Mouse (Mus musculus) neutrophil, adult 5-6 weeks (primary cell): ENCODE data around the gene Lyg2. TPM values are rescaled to one million over a fixed set of nuclear protein-coding genes. Genes with fewer than 3 reads are reported as not detected.

Source experiments
- ATAC-seq: fragments of 151-379, 151-347 bp; 2 replicates; pipeline ENCODE4 v1.8.0; 2017; ENCODE audit warnings: mild to moderate bottlenecking, moderate TSS enrichment; ENCODE audit not compliant: insufficient number of reproducible peaks, poor library complexity, low FRiP score, severe bottlenecking; ENCODE audit errors: extremely low read depth
- total RNA-seq: library from RNA; stranded (forward); fragments of 200-1000 nt; gene quantifications from 2 replicates; pipeline ENCODE4 v1.2.3, GENCODE M21; 2017

Gene Lyg2
- total RNA-seq, 1 experiment from 2014 or later, result not detected

DNA sequence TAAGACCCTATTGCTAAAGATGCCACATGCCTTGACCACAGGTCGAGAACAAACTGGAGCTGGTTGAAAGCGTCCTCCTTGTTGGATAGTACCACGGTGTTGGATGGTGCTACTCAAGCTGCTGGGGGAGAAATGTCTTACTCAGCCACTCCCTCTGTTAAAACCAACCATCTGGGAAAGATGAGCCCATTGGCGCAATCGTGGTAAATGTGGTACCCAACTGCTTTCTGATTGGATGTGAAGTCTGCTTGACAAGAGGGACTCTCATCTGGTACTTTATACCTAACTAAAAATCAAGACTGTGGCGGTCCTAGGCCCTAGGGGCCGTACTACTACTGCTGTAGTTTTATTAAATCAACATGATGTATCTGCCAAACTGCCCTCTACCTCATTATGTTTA is 27.1 kb downstream of the Lyg2 start:
- no peak for ATAC-seq

DNA sequence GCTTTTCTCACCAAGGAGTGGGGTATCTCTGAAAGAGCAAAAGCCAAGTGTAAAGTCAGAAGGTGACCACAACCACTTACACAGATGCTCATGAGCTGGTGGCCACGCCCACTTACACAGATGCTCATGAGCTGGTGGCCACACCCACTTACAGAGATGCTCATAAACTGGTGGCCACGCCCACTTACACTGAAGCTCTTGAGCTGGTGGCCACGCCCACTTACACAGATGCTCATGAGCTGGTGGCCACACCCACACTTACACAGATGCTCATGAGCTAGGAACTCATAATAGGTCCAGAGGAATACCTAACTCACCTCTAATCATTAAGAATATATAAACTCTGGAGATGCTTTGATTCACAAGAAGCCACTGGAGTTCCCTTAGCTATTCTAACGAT is 31.8 kb downstream of the Lyg2 start:
- ATAC-seq, result peak; percentile 26; the same call in 1 of the 2 replicates

DNA sequence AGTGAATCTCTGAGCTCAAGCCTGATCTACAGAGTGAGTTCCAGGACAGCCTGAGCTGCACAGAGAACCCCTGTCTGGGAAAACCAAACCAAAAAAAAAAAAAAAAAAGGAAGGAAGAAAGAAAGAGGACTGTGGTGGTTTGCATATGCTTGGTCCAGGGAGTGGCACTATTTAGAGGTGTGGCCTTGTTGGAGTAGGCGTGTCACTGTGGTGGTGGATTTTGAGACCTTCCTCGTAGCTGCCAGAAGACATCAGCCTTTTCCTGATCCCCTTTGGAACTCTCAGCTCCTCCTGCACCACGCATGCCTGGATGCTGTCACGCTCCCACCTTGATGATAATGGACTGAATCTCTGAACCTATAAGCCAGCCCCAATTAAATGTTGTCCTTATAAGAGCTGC is 32.9 kb downstream of the Lyg2 start:
- ATAC-seq, result no peak

DNA sequence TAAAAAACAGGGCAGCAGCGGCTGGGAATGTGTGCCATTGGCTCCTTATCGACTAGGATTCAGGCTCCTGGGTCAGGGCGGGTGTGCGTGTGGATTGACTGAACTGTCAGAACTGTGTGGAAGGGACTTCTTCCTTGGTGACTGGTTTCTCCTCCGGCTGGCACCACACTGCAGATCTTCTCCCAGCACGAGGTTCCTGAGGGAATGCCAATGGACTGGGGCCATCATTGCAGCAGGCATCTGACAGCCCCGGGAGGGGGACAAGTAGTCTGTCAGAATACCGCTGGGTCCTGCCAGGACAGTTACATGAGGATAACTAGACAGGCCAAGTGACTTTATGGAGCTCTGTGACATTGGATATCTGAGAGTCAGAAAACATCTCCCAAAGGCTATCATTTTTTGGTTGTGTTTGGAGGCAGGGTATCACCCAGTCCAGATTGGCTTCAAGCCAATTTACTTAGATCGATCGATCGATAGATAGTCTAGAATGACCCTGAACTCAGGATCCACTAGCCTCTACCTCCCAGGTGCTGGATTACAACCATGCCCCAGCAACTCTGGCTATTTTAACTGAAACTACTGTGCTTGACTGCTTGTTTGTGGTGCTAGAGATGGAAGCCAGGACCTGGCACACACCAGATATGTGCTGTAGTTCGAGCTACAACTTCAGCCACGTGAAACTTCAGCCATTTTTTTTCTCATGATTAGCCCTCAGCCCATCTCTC is 38.4 kb downstream of the Lyg2 start:
- no peak for ATAC-seq

DNA sequence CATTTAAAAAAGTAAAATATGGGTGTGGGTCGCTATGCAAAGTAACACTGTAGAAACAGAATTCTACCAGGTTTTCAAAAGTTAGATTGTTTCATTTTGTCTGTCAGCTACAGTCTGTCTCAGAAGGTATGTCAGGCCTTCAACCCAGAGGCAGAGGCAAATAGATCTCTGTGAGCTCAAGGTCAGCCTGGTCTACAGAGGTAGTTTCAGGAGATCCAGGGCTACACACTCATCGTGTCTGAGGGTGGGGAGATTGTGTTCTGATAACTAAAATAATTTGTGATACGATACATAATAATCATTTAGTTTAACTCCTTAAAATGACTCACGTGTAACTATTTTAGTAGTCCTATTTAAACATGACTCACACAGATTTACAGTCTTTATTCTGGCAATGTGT is 43.1 kb downstream of the Lyg2 start:
- no peak for ATAC-seq

DNA sequence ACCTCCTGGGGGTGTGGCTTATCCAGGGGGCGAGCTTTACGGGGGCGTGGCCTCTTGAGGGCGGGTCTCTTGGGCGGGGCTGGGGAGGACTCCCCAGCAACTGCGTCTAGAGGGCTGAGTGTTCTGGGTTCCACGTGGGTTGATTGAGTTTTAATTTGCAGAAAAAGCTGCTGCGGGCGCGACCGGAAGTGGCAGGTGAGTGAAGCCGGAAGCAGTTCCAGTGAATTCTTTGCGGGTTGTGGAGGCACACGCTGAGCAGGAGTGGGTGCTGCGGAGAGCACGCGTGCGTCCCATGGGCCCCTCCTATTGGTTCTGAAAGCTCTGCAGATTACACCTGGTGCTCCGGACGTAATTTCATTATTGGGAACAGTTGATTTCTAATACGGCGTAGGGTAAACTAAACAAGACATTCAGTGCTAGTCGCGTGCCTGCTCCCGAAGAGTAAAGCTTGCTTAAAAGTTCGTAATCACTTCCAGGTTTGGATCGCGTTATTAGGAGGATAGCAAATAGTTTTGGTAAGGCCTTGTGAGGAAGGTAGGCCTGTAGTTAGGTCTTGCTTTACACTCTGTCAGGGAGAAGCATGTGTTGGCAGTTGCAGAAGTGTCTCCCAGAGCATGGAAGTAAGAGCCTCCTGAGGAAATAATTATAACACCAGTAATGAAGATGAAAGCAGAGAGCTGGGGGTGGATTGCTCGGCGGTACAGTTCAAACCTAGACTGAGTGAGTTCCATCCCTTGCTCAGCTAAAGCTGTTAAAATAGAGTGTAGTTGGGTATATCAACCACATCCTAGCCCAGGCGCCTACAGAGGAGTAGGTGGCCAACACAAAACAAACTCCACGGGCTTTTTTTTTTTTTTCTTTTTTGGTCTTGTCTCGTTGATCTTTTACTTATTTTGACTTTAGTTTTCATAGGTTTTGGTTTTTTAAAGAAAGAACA is 43.9 kb downstream of the Lyg2 start:
- ATAC-seq, result peak; percentile 77

DNA sequence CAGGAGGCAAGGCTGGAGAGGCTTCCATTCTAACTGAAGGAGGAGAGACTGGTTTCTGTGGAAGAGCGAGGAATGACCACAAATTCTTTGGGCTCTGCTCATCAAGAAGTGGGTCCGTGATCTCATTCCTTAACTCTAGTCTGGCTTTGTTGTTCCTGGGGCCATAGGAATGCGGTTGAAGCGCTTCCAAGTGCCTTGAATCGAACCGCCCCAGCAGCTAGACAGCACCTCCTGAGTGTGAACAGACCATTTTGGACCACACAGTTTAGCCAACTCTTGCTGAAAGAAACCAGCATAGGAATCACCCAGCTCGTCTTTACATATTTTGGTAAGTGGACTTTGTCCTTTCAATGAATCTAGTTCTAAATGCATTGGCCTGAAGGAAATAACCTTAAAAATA is 44.6 kb downstream of the Lyg2 start, which contains the start of gene Lipt1:
Lipt1 (plus strand) TSS at position 35 of the 400 bp plus-strand sequence.
- no peak for ATAC-seq

DNA sequence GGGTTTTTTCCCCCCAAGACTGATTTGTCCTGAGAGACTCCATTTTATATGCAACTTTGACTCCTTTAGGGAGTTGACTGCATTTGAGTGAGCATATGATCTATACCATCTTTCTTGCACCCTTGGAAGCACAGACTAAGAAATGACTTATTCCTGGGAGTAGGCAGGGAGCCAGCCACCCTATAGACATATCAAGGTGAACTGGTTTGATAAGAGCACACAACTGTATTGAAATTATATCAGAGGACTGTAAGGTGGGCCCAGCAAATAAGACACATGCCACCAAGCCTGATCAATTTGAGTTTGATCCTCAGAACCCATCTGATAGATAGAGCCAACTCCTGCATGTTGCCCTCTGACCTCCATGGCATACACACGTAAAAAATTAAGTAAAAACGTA is 46.9 kb downstream of the Lyg2 start:
- no peak for ATAC-seq

DNA sequence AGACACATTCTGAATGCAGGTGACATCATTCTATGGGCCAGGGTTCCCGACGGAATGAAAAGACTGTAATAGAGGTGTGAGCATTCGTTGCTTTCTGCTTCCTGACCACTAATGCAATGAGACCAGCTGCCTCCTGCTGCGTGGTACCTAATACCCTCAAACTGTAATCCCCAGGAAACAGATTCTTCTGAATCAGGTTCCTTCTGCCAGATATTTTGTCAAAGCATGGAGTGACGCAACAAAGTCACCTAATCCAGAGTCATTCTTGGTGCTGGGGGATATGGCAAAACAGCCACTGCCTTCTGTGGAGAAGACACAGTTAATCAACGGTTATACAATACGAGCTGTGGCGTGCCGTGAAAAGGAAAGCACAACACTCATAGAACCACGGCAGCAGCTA is 47.7 kb downstream of the Lyg2 start:
- ATAC-seq, result no peak

DNA sequence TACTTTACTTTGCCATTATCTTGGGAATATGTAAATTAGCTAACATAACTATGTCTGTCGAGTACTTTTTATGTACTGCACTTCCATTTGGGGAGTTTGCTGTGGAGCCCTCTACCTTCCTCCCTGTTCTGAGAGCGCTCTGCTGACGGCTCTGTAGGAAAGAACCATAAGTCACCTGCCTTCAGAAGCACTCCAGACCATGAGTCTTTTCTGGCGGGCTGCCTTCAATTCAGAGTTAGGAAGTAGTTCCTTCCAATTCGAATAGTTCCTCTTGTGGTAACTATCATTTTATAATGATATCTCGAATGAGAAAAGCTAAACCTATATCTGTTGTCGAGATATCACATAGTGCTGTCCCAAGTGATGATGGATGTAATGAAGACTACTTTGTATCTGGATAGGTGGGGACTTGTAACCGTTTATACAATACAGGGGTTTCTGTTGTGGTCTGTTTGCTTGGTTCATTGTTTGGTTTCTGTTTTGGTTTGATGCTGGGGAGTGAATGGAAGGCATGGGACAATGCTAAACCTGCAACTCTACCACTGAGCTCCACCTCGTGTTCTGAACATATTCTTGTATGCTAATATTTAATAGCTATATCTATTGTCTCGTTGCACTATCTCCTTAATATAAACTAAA is 48.5 kb downstream of the Lyg2 start:
- no peak for ATAC-seq

DNA sequence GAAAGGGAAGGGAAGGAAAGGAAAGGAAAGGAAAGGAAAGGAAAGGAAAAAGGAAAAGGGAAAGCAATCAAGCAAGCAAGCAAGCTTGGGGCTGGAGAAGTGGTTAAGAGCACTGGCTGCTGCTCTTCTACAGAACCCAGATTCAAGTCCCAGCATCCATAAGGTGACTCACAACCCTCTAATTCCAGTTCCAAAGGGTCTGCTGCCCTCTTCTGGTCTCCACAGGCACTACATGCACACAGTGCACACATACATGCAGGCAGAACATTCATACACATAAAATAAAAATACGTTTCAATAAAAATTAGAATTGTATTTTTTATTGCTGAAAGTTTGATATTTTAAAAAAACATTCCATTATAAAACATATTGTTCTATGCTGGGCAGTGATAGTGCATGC is 49.2 kb downstream of the Lyg2 start:
- ATAC-seq, result no peak

DNA sequence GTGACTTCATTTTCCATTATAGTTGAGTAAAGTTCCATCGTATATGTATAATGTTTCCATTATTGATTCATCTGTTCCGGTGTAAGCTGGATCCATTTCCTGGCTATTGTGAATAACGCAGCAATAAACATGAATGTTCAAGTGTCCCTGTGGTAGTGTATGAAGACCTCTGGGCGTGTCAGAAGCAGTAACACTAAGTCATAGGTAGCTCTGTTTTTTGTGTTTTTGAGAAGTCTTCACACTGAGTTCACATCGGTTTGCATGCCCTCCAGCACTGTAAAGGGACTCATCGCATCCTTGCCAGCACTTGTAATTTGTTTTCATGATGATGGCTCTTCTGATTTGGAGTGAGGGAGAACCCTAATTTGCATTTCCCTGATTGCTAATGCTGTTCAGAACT is 50.0 kb downstream of the Lyg2 start, which contains the start of gene Tsga10:
Tsga10 (minus strand) TSS at position 144 of the 400 bp plus-strand sequence.
- no peak for ATAC-seq

DNA sequence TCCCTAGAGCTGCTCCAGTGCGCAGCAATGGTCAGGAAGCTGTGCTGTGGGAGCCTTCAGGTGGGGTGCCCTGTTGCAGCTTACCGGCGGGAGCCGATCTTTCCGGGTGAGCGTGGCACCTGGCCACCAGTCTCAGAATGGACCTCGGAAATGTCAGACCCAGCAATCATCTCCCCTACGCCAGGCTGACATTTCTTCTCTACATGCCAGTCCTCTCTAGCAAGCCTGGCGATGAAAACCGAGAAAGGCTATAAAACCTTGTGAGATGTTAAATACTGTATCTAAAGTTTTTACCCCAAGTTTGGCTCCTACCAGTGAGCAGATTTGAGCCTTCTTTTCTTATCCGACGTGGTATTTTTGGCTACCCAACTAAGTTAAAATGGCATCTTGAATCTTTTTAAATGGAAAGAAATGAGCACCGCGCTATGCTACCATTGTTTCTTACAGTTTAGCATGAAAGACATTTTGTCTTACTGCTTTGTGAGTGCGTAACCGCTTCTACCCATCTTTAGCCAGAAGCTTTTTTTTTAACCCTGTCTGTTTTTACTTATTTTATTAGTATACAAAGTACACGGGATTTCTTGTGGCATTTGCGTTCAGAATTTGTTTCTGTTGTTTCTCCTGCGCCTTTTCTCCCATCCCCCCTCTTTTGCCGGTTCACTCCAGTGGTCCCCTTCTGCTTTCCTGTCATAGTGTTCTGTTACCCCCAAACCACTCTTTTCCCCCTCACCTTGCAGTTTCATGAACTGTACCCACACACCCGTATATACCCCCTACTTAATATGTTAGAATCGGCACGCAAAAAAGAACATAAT is 50.7 kb downstream of the Lyg2 start:
- ATAC-seq, result no peak

DNA sequence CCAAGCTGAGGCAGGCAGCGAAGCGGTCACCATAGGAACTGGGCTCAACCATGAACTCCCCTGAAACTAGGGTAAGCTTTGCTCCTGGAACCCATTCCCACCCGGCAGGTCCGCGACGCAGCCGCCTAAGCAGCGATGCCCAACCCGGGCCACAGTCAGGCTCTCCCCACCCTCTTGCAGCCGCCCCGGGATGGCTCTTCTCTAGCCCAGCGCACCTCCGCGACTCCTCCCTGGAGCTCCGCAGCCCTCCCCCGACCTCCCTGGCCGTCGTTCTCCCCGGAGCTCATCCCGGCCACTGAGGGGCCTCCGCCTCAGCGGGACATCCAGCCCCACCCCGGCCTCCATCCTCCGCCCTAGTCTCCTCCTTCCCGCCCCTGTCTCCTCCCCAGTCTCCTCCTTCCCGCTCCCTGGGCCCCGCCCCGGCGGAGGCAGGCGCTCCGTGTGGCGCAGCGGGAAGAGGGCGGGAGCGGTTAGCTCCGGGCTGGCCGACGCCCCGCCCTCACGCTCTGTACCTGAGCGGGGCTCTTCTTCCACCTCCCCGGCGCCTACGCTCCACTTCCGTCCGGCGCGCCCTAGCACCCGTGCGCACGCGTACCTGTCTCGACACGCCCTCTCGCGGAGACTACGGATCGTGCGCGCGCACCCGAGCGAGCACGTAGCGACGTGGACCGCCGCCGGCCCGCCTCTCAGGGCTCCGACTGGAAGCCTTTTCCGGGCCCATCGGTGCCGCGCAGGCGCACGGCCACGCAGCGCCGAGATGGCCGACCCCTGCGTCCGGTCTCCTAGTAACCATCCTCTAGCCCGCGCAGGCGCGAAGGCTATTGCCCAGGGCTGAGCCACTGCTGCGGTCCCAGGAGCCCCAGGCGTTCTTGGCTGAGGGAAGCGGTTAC is 51.5 kb downstream of the Lyg2 start:
- peak; percentile 88 for ATAC-seq
